Mouse (Mus musculus) natural killer cell, adult 2 months (primary cell): ENCODE measurements around the gene Rnps1.

ENCODE experiments used
- DNase-seq, 2 experiments: peaks; one replicate each; pipeline ENCODE4 v3.0.0; 2022; ENCODE audit warnings: low spot score in 2 of 2

Rnps1 gene

DNA sequence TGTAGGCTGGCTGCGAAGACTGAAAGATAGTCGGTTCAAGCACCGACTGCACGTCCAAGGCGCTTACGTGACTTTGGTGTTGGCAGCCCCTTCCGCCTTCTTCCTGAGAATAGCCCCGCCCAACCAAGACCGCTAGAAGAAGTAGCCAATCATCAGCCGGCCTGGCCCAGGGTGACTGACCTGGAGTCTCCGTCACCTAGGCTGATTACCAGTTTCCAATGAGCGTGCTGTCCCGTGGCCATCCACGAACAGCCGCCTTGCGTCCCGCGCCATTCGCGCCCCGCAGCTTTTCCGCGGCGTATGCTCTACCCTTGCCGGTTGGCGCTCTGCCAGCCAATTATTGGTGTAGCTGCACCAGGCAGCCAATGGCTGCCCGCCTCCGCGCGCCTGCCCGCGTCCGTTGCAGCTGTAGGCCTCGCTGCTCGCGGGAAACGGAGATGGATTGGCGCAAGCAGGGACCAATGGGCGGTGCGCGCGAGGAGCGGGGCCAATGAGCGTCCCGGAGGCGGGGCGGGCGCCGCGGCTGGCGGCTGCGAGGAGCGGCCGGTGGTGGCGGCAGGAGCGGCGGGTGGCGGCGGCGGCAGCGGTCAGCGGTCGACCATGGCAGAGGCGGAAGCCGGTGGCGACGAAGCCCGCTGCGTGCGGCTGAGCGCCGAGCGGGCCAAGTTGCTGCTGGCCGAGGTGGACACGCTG lies 55.7 kb downstream of the Rnps1 start, which contains the start of the genes E4f1 and Pgp:
Gene E4f1 (minus strand): TSS at position 404 of the 693 bp plus-strand sequence.
Gene Pgp (plus strand): TSS at position 483 of the 693 bp plus-strand sequence.
- peak; percentile 95 to 96 for DNase-seq

DNA sequence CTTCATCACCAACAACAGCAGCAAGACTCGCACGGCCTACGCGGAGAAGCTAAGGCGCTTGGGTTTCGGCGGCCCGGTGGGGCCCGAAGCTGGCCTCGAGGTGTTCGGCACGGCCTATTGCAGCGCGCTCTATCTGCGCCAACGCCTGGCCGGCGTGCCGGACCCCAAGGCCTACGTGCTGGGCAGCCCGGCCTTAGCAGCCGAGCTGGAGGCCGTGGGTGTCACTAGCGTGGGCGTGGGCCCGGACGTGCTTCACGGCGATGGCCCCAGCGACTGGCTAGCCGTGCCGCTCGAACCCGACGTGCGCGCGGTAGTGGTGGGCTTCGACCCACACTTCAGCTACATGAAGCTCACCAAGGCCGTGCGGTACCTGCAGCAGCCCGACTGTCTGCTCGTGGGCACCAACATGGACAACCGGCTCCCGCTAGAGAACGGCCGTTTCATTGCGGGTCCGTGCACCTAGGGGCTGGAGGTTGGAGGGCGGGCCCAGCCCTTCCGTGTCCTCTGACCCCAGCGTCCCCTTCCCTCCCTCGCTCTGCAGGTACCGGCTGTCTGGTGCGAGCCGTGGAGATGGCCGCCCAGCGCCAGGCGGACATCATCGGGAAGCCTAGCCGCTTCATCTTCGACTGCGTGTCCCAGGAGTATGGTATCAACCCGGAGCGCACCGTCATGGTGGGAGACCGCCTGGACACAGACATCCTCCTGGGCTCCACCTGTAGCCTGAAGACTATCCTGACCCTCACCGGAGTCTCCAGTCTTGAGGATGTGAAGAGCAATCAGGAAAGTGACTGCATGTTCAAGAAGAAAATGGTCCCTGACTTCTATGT lies 56.5 kb downstream of the Rnps1 start:
- DNase-seq, result no peak

DNA sequence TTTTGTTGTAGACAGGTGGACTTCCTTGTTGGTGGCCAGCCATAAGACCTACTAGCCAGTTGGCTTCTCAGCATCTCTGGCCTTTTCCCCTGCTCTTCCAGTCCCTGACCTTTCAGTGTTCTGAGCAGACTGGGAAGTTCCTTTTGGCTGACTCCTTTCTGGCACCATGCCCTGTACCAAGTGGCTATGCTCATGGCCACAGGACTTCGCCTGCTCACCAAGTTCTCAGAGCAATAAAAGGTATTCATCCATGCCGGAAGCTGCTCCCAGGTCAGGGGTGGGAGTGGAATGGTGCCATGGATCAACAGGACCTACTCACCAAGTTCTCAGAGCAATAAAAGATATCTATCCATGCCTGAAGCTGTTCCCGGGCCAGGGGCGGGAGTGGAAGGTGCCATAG lies 58.1 kb downstream of the Rnps1 start:
- no peak for DNase-seq

DNA sequence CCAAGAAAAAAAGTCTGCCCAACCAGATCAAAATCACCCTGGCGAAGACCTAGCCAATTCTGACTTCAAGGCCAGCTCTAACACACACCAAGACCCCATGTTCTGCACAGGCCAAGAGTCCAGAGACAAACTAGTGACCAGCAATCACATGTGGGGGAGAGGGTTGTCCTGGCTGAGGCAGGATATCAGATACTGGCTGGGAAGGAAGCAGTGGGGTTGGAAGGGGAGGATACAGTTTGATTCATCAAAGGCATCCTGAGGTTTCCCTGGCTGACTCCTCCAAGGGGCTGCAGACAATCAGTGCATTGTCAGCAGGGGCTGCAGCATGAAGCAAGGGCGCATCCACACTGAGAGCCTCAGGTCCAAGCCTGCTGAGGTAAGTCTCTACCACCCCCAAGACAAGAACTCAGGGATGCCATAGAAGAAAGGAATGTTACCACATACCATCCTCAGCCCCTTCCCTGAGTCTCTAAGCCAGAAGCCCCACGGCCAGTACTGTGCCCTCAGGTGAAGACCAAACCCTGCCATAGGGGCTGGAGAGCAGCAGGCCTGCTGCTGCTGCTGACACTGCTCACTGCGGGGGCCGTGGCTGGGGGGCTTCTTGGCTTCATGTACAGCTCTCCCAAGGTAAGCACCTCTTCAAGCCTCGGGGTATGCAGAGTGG lies 59.4 kb downstream of the Rnps1 start, which contains the start of gene Bricd5:
Gene Bricd5 (plus strand): TSS at position 273 of the 664 bp plus-strand sequence.
- DNase-seq, result no peak

DNA sequence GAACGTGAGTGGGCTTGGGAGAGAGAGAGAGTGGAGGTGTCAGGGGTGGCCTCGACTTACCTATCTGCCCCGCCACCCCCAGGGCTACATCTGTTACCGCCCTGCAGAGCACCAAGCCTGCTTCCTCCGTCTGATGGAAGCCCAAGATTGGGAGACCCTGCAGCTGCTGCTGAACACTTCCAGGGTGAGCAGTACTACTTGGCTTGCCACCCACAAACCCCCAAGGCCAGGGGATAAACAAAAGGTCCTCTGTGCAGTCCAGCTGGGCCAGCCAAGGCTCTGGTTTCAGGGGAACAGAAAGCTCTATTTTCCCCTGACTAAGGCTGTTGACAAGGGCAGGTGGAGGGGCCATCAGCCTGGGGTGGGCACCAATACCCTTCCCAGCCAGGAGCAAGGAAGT lies 60.2 kb downstream of the Rnps1 start:
- DNase-seq, result no peak
